ENCODE assay signal across 19 mouse cellular contexts in genomic region chr5:4257048-4257750, GRCm38 (mm10).
DNase-seq lines count a peak whose midpoint lies in the region; ATAC-seq and TF ChIP-seq lines count a peak whose summit lies in the region.
"Had no signal": no experiment of that assay in that cellular context is flagged by ENCODE, and none has a peak within 500 bp of the region (broad histone marks: within the 10 kb centered on the region; RNA-seq: fewer than 3 reads in every experiment).

No protein-coding gene starts in this region.

- no peak for TF ChIP-seq POLR2A in kidney, adult 2 months (IDR thresholded peaks at IDR 0.05; ENCODE audit: low read depth, low read length)

- H3K9ac ChIP-seq in kidney, embryonic 16.5 days (replicated peaks; ENCODE audit: low read length), result no peak overlapping the region
- no peak overlapping the region for H3K9ac ChIP-seq in embryonic facial prominence, embryonic 14.5 days (ENCODE audit: low read depth, low read length)
- H3K9ac ChIP-seq: liver, embryonic 13.5 days had no signal

- no peaks in the 10 kb centered on the region for H3K36me3 ChIP-seq in kidney, embryonic 16.5 days (ENCODE audit: insufficient read depth, low read length)
- no peaks in the 10 kb centered on the region for H3K36me3 ChIP-seq in kidney, adult 2 months (ENCODE audit: control insufficient read depth, insufficient read depth, low read length)
- H3K36me3 ChIP-seq in embryonic facial prominence, embryonic 14.5 days (ENCODE audit: control insufficient read depth, insufficient read depth, low read length), result no peaks in the 10 kb centered on the region
- H3K36me3 ChIP-seq: liver, embryonic 13.5 days had no signal

- no peaks in the 10 kb centered on the region for H3K27me3 ChIP-seq in kidney, embryonic 16.5 days (ENCODE audit: insufficient read depth, low read length)
- no peaks in the 10 kb centered on the region for H3K27me3 ChIP-seq in kidney, adult 2 months (replicated peaks; ENCODE audit: control insufficient read depth, insufficient read depth, low read length)
- H3K27me3 ChIP-seq in embryonic facial prominence, embryonic 14.5 days (replicated peaks; ENCODE audit: control insufficient read depth, insufficient read depth, low read length), result no peaks in the 10 kb centered on the region
- H3K27me3 ChIP-seq: liver, embryonic 13.5 days; megakaryocyte, embryonic 14.5 days had no signal

- no peak overlapping the region for H3K4me3 ChIP-seq in kidney, embryonic 16.5 days (ENCODE audit: low read length)
- no peak overlapping the region for H3K4me3 ChIP-seq in kidney, adult 2 months (ENCODE audit: insufficient read depth, low read depth, low read length)
- no peak overlapping the region for H3K4me3 ChIP-seq in embryonic facial prominence, embryonic 14.5 days (ENCODE audit: low read depth, low read length)
- H3K4me3 ChIP-seq: liver, embryonic 13.5 days; megakaryocyte, embryonic 14.5 days had no signal

- peaks cover 5% of the 10 kb centered on the region; the same call in 1 of the 2 replicates for H3K4me1 ChIP-seq in kidney, embryonic 16.5 days (ENCODE audit: insufficient read depth, low read length)
- H3K4me1 ChIP-seq in kidney, adult 2 months (ENCODE audit: control insufficient read depth, insufficient read depth, low read length), result no peaks in the 10 kb centered on the region
- no peaks in the 10 kb centered on the region for H3K4me1 ChIP-seq in embryonic facial prominence, embryonic 14.5 days (ENCODE audit: control insufficient read depth, insufficient read depth, low read length)
- H3K4me1 ChIP-seq: liver, embryonic 13.5 days; megakaryocyte, embryonic 14.5 days had no signal

- peak; percentile 91; the same call in 1 of the 2 replicates for ATAC-seq in kidney, embryonic 16.5 days (ENCODE audit: low FRiP score, low TSS enrichment)
- no peak for ATAC-seq in embryonic facial prominence, embryonic 14.5 days (ENCODE audit: low read depth)
- ATAC-seq: inflammation-experienced regulatory T-cells, adult 6 months; lung, postnatal 0 days had no signal

- no peak for DNase-seq in kidney, adult 2 months
- DNase-seq in embryo, embryonic 10 days (ENCODE audit: low spot score), result peak; percentile 42
- DNase-seq in embryonic facial prominence, embryonic 14.5 days (ENCODE audit: low spot score), result no peak
- peak; percentile 69 for DNase-seq in mesoderm, embryonic 11.5 days (ENCODE audit: low read depth, low spot score)
- DNase-seq in cerebellum, adult 11 months, result no peak
- no peak for DNase-seq in adrenal gland, adult 8-10 months
- DNase-seq: B cell, adult 2 months; cerebellum, adult 18-20 months; gastrocnemius, postnatal 36 days; heart, postnatal 4 days; liver, embryonic 13.5 days; right cerebral cortex, postnatal 14 days; thymus, postnatal 14 days had no signal

- 7% methylated on average over 12 of the region's 12 CpGs for WGBS in kidney, embryonic 16.5 days
- 15% methylated on average over 12 of the region's 12 CpGs for WGBS in kidney, adult 2 months
- 26% methylated on average over 12 of the region's 12 CpGs for WGBS in embryonic facial prominence, embryonic 14.5 days

- no peaks in the 10 kb centered on the region for H3K9me3 ChIP-seq in kidney, embryonic 16.5 days (ENCODE audit: low read length)
- H3K9me3 ChIP-seq in embryonic facial prominence, embryonic 14.5 days (ENCODE audit: control insufficient read depth, low read length), result no peaks in the 10 kb centered on the region
- H3K9me3 ChIP-seq: liver, embryonic 13.5 days; megakaryocyte, embryonic 14.5 days had no signal

- no peak overlapping the region for H3K27ac ChIP-seq in kidney, embryonic 16.5 days (ENCODE audit: low read length)
- no peak overlapping the region for H3K27ac ChIP-seq in kidney, adult 2 months (ENCODE audit: insufficient read depth, low read depth, low read length)
- no peak overlapping the region for H3K27ac ChIP-seq in embryonic facial prominence, embryonic 14.5 days (replicated peaks; ENCODE audit: low read depth, low read length)
- H3K27ac ChIP-seq: liver, embryonic 13.5 days; stomach, postnatal 0 days had no signal

- peak overlapping the region; percentile 42 for H3K4me2 ChIP-seq in kidney, embryonic 16.5 days (replicated peaks; ENCODE audit: low read depth, low read length)
- peak overlapping the region; percentile 28; the same call in 1 of the 2 replicates for H3K4me2 ChIP-seq in embryonic facial prominence, embryonic 14.5 days (ENCODE audit: low read depth, low read length)
- H3K4me2 ChIP-seq: heart, embryonic 11.5 days; liver, embryonic 13.5 days had no signal

- no peak for TF ChIP-seq CTCF in kidney, adult 2 months (conservative IDR thresholded peaks at IDR 0.05; ENCODE audit: insufficient read depth, insufficient read length, low read depth, low read length)

Comparison
In these comparisons a context has a peak if more than half of its experiments do, and no peak if none do; other contexts are left out.
1. DNase-seq: peak in embryo, embryonic 10 days (single experiment) and mesoderm, embryonic 11.5 days (single experiment); none in kidney, adult 2 months (single experiment), embryonic facial prominence, embryonic 14.5 days (single experiment), cerebellum, adult 11 months (single experiment) and adrenal gland, adult 8-10 months (single experiment).